In genomic region chr11:99238468-99238867, GRCm38 (mm10) we compare ENCODE assay signal across 14 mouse cellular contexts. TPM values are rescaled to one million over a fixed set of nuclear protein-coding genes. Genes with fewer than 3 reads are reported as not detected.
DNase-seq lines count a peak whose midpoint lies in the region; TF ChIP-seq lines count a peak whose summit lies in the region.
"Had no signal": no experiment of that assay in that cellular context is flagged by ENCODE, and none has a peak within 500 bp of the region (broad histone marks: within the 10 kb centered on the region; RNA-seq: fewer than 3 reads in every experiment).

No protein-coding gene starts in this region.

- WGBS in heart, embryonic 10.5 days, result 33% methylated on average over 14 of the region's 14 CpGs

- DNase-seq in heart, embryonic 10.5 days (ENCODE audit: low spot score), result no peak
- DNase-seq in heart, adult 8-10 months (ENCODE audit: low spot score), result no peak
- peak; percentile 94 for DNase-seq in T-cell, adult 2 months (ENCODE audit: low spot score)
- DNase-seq in lung, postnatal 4 days, result peak; percentile 29 to 49
- peak; percentile 64 to 81 for DNase-seq in thymus, adult 18-20 months
- DNase-seq in ovary, postnatal 10 days (ENCODE audit: low spot score), result no peak
- no peak for DNase-seq in layer of hippocampus, adult 2 months (ENCODE audit: low spot score in 2 of 2)
- DNase-seq in right cerebral cortex, postnatal 14 days, result no peak
- DNase-seq: kidney, adult 11 months had no signal

- no peak overlapping the region for H3K27ac ChIP-seq in heart, embryonic 10.5 days
- no peak overlapping the region for H3K27ac ChIP-seq in layer of hippocampus, adult 2 months
- H3K27ac ChIP-seq: embryonic facial prominence, embryonic 12.5 days; stomach, embryonic 15.5 days had no signal

- H3K9me3 ChIP-seq in heart, embryonic 10.5 days, result no peaks in the 10 kb centered on the region
- H3K9me3 ChIP-seq: embryonic facial prominence, embryonic 12.5 days; stomach, embryonic 15.5 days had no signal

- peaks cover 10% of the 10 kb centered on the region for H3K4me1 ChIP-seq in heart, embryonic 10.5 days
- H3K4me1 ChIP-seq: embryonic facial prominence, embryonic 12.5 days; stomach, embryonic 15.5 days had no signal

- no peaks in the 10 kb centered on the region for H3K36me3 ChIP-seq in heart, embryonic 10.5 days
- H3K36me3 ChIP-seq: embryonic facial prominence, embryonic 12.5 days; stomach, embryonic 15.5 days had no signal

- peak overlapping the region; percentile 4; the same call in 1 of the 2 replicates for H3K4me3 ChIP-seq in heart, embryonic 10.5 days
- H3K4me3 ChIP-seq in layer of hippocampus, adult 2 months, result no peak overlapping the region
- H3K4me3 ChIP-seq: embryonic facial prominence, embryonic 12.5 days; stomach, embryonic 15.5 days had no signal

- H3K27me3 ChIP-seq in heart, embryonic 10.5 days (ENCODE audit: insufficient read depth, poor library complexity, severe bottlenecking), result no peaks in the 10 kb centered on the region
- H3K27me3 ChIP-seq: embryonic facial prominence, embryonic 12.5 days; stomach, embryonic 15.5 days had no signal

- TF ChIP-seq CTCF in layer of hippocampus, adult 2 months (conservative IDR thresholded peaks at IDR 0.05), result no peak

RNA-seq across cellular contexts. Expression of gene Krt222, which starts 5.4 kb away (rescaled TPM):
- polyA plus RNA-seq in heart, embryonic 10.5 days (2016; fragmentation: Nextera tagmentation; extraction: Ambion mirVana), result 0.68 and 1.6 TPM in 2 replicates
- 10 to 100 TPM; 26.5 to 44.5 (median 31.0) TPM for total RNA-seq in heart, adult 8-10 months (2022)
- total RNA-seq in layer of hippocampus, adult 2 months (2021), result 10 to 100 TPM; 24.8 to 29.5 TPM

RNA-seq across cellular contexts. Expression of gene Smarce1, which starts 7.7 kb away (rescaled TPM):
- 191 and 259 TPM in 2 replicates for polyA plus RNA-seq in heart, embryonic 10.5 days (2016; fragmentation: Nextera tagmentation; extraction: Ambion mirVana)
- total RNA-seq in heart, adult 8-10 months (2022), result 10 to 100 TPM; 34.8 to 44.8 (median 41.2) TPM
- total RNA-seq in layer of hippocampus, adult 2 months (2021), result 10 to 100 TPM; 55.8 to 62.3 TPM

RNA-seq across cellular contexts. Expression of gene Krt24, which starts 46.6 kb away (rescaled TPM):
- polyA plus RNA-seq in heart, embryonic 10.5 days (2016; fragmentation: Nextera tagmentation; extraction: Ambion mirVana), result not detected in 2 replicates
- total RNA-seq in heart, adult 8-10 months (2022), result not detected
- total RNA-seq in layer of hippocampus, adult 2 months (2021), result not detected
- total RNA-seq: gastrocnemius, adult 8-10 months had no signal
- polyA plus RNA-seq: lung, embryonic 16.5 days; neural tube, embryonic 11.5 days; stomach, embryonic 15.5 days had no signal

Comparison
In these comparisons a context has a peak if more than half of its experiments do, and no peak if none do; other contexts are left out.
1. DNase-seq: peak in T-cell, adult 2 months (single experiment), lung, postnatal 4 days (2 of 2) and thymus, adult 18-20 months (2 of 2); none in heart, embryonic 10.5 days (single experiment), heart, adult 8-10 months (single experiment), ovary, postnatal 10 days (single experiment), layer of hippocampus, adult 2 months (0 of 2) and right cerebral cortex, postnatal 14 days (single experiment).